20 mouse cellular contexts compared by ENCODE assay signal in the genomic region with DNA sequence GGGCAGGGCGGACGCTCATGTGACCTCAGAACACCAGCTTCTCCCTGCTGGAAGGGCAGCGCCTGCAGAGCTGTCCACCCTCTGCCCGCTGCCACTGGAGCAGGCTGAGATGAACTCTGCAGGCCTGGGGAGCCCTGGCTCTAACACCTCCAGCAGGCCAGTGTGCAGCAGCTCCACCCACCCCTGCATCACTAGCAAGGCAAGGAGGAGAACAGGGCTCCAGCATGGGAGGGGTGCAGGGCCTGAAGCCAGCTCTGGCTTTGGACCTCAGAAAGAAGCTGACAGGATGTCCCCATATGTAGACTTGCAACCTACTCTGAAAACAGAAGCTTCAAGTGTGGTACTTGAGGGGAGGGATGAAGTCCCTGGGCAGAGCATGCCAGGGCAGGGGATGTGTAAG.
A peak's percentile ranks its signal among the peaks of the same experiment; 100 is the strongest.
DNase-seq lines count a peak whose midpoint lies in the region; ATAC-seq lines count a peak whose summit lies in the region.
"Had no signal": no experiment of that assay in that cellular context is flagged by ENCODE, and none has a peak within 500 bp of the region (broad histone marks: within the 10 kb centered on the region; RNA-seq: fewer than 3 reads in every experiment).

No protein-coding gene starts in this region.

- no peak for ATAC-seq in cerebellum, adult (ENCODE audit: insufficient number of reproducible peaks, low FRiP score, low TSS enrichment)
- ATAC-seq: forebrain, embryonic 16.5 days; midbrain, embryonic 16.5 days had no signal

- DNase-seq in cerebellum, adult 11-12 months = peak; percentile 61
- DNase-seq in lung, postnatal 10 days = peak; percentile 32
- DNase-seq in lung, adult 18-20 months = no peak
- peak; percentile 28 to 47 for DNase-seq in cerebellum, postnatal 36 days
- no peak for DNase-seq in urinary bladder, postnatal 14 days (ENCODE audit: low spot score)
- DNase-seq in retina, postnatal 1 day = no peak
- DNase-seq: adrenal gland, postnatal 10 days; gastrocnemius, adult 2 months; gastrocnemius, postnatal 36 days; heart, adult 2 months; heart, postnatal 10 days; kidney, adult 18-20 months; kidney, postnatal 36 days; liver; lung, embryonic 14.5 days; right cerebral cortex, adult 18-20 months; thymus, postnatal 4 days had no signal

Comparison
In these comparisons a context has a peak if more than half of its experiments do, and no peak if none do; other contexts are left out.
1. DNase-seq: peak in cerebellum, adult 11-12 months (single experiment), lung, postnatal 10 days (single experiment) and cerebellum, postnatal 36 days (2 of 2); none in lung, adult 18-20 months (0 of 2), urinary bladder, postnatal 14 days (single experiment) and retina, postnatal 1 day (single experiment).